Mouse (Mus musculus) lung, embryonic 14.5 days (tissue): Measurements from ENCODE around the gene Pik3ap1. TPM values are rescaled to one million over a fixed set of nuclear protein-coding genes. Genes with fewer than 3 reads are reported as not detected.

Experiments
- ATAC-seq: fragments of 200-750 bp; cut with Nextera tagmentation; 2 replicates; pipeline ENCODE4 v1.8.0; 2017; ENCODE audit warnings: mild to moderate bottlenecking, moderate TSS enrichment, moderate library complexity; ENCODE audit not compliant: insufficient read depth
- DNase-seq: peaks from one replicate; pipeline ENCODE4 v3.0.0-alpha.2; 2015
- H3K27ac ChIP-seq: fragments of 300-500 bp; sonication (generic); 2 replicates; pipeline ENCODE4 v1.5.1; 2014; ENCODE audit warnings: low read depth, mild to moderate bottlenecking, moderate library complexity
- H3K27me3 ChIP-seq: fragments of 300-500 bp; sonication (generic); 2 replicates; pipeline ENCODE4 v1.6.1; 2014; ENCODE audit warnings: low read length, control low read depth; ENCODE audit not compliant: insufficient read depth
- H3K36me3 ChIP-seq: fragments of 300-500 bp; sonication (generic); 2 replicates; pipeline ENCODE4 v1.6.1; 2014; ENCODE audit warnings: control low read depth; ENCODE audit not compliant: insufficient read depth
- H3K4me1 ChIP-seq: fragments of 300-500 bp; sonication (generic); 2 replicates; pipeline ENCODE4 v1.6.1; 2014; ENCODE audit warnings: antibody characterized with exemption, control low read depth; ENCODE audit not compliant: insufficient read depth
- H3K4me2 ChIP-seq: fragments of 300-500 bp; sonication (generic); 2 replicates; pipeline ENCODE4 v1.6.1; 2014; ENCODE audit warnings: mild to moderate bottlenecking
- H3K4me3 ChIP-seq: fragments of 300-500 bp; sonication (generic); 2 replicates; pipeline ENCODE4 v1.5.1; 2014; ENCODE audit warnings: low read depth, low read length
- H3K9ac ChIP-seq: fragments of 300-500 bp; sonication (generic); 2 replicates; pipeline ENCODE4 v1.6.1; 2014
- H3K9me3 ChIP-seq: fragments of 300-500 bp; sonication (generic); 2 replicates; pipeline ENCODE4 v1.6.1; 2016; ENCODE audit warnings: low read depth, low read length, control low read depth
- CTCF ChIP-seq: IDR thresholded peaks from 2 replicates; pipeline ENCODE4 v1.5.1; 2016; ENCODE audit warnings: antibody characterized with exemption, low read depth
- WGBS: fragments of 180-500 bp; shearing (Covaris S2); extraction: QIAGEN DNeasy Blood & Tissue Kit; methylation state at CpG from one replicate; pipeline ENCODE4 v1.1.7; 2014; 5-methylcytosine and 5-hydroxymethylcytosine counted together
- polyA plus RNA-seq: library from polyadenylated mRNA; unstranded; fragments of >200 nt; fragmentation: Nextera tagmentation; extraction: Ambion mirVana; gene quantifications from 2 replicates; pipeline ENCODE4 v1.2.1, GENCODE M21; 2014

Gene Pik3ap1
- polyA plus RNA-seq, 1 experiment from 2014 or later = 2.7 TPM

DNA sequence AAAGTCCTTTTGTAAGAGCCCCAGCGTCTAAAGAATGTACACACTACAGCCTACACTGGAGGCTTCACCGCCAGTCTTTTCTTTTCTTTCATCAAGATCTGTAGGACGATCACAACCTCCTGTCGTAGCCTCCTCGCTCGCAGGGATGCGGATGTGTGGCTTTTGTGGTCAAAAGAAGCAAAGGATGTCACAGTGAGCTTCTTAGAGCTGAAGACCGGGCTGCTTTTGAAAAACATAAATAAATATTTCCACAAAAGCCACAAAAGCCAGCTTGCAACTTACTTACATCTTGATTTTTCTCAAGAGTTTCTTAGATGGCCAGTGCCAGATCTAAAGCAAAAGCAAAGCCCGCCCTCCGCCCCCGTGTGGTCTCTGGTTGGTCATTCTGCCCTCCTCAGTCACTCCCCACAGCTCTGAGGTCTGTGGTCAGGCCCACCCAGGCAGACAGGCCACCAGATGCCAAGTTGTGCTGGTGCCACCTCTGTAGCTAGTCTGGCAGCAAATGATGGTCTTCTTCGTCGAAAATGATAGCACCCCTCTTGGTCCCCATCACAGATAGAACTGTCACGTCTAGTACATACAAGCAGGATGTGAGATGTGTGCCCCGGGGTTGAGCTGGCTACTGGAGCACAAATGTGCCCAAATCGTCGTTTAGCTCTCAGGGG is 30.5 kb downstream of the Pik3ap1 start:
- H3K4me1 ChIP-seq = no peaks in the 10 kb centered on the region
- H3K27ac ChIP-seq = no peak overlapping the region
- TF ChIP-seq CTCF = no peak
- H3K9ac ChIP-seq = no peak overlapping the region
- no peak overlapping the region for H3K4me3 ChIP-seq
- H3K4me2 ChIP-seq = no peak overlapping the region
- WGBS = 75% methylated on average over 17 of the region's 17 CpGs
- no peaks in the 10 kb centered on the region for H3K9me3 ChIP-seq
- no peak for DNase-seq
- no peaks in the 10 kb centered on the region for H3K36me3 ChIP-seq
- no peaks in the 10 kb centered on the region for H3K27me3 ChIP-seq
- ATAC-seq = no peak

DNA sequence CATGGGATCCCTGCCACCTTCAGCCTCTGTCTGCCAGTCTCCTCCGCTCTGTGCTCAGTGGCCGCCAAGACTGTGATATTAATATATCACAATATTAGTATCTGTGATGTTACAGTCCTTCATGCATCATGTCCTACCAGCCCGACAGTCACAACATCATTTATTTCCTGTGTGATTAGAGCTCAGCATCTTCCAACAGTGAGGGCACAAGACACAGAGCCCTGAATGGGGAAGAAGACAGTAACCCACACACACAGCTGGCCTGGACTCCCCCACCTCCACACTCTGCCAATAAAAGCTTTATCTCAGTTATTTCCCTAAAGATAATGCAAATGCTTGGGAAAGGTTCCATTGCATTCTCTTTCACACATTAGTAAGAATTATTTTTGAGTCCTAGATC is 35.3 kb downstream of the Pik3ap1 start:
- Histone ChIP-seq H3K9me3 (no peaks in the 10 kb centered on the region), H3K4me2 (no peak overlapping the region), H3K9ac (no peak overlapping the region), H3K27me3 (no peaks in the 10 kb centered on the region), H3K27ac (no peak overlapping the region), H3K4me3 (no peak overlapping the region), H3K36me3 (no peaks in the 10 kb centered on the region), H3K4me1 (peaks cover 4% of the 10 kb centered on the region; the same call in 1 of the 2 replicates)
- TF ChIP-seq CTCF = no peak
- 80% methylated on average over 3 of the region's 3 CpGs for WGBS
- no peak for DNase-seq
- no peak for ATAC-seq

DNA sequence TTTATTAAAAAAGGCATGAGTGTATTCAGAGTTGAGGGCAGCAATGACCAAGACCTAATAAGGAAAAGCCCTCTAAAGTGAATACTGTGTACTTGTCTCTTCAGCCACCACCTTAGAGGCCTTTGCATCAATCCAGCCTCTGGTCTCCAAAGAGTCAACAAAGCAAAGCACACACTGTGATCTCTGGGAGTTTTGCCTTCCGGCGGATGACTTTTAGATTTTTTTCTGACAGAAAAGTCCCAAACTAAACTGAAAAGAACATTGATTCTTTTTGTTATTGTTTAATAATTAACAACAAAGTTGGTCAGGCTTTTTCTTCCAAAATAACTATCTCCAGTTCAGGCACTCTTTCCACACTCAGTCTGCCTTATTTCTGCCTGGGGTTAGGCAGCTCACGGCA is 36.7 kb downstream of the Pik3ap1 start:
- H3K4me1 ChIP-seq = peaks cover 4% of the 10 kb centered on the region; the same call in 1 of the 2 replicates
- no peaks in the 10 kb centered on the region for H3K9me3 ChIP-seq
- ATAC-seq = no peak
- H3K27ac ChIP-seq = no peak overlapping the region
- WGBS = 78% methylated on average over 3 of the region's 3 CpGs
- H3K9ac ChIP-seq = no peak overlapping the region
- DNase-seq = no peak
- H3K4me2 ChIP-seq = no peak overlapping the region
- H3K27me3 ChIP-seq = no peaks in the 10 kb centered on the region
- H3K4me3 ChIP-seq = no peak overlapping the region
- no peaks in the 10 kb centered on the region for H3K36me3 ChIP-seq
- TF ChIP-seq CTCF = no peak

DNA sequence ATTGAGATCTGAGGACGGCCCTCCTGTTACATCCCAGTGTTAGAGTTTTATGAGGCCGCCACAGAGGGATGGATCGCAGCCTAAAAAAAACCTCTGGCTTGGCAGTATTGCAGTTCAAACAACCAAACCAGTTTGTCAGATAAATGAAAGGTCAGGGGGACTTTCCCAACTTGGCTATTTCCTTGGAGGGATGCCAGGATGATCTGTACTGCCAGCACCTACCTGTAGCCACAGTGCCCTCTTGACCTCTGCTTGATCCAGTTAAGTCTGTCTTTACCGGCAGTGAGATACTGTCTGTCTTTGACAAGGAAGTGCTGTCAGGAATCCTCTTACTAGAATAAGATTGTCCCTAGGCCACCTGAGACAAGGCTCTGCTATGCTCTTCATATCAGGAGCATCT is 37.6 kb downstream of the Pik3ap1 start:
- no peaks in the 10 kb centered on the region for H3K27me3 ChIP-seq
- TF ChIP-seq CTCF = no peak
- DNase-seq = no peak
- no peaks in the 10 kb centered on the region for H3K36me3 ChIP-seq
- H3K9me3 ChIP-seq = no peaks in the 10 kb centered on the region
- no peak overlapping the region for H3K4me3 ChIP-seq
- H3K9ac ChIP-seq = no peak overlapping the region
- H3K4me2 ChIP-seq = no peak overlapping the region
- no peak overlapping the region for H3K27ac ChIP-seq
- WGBS = 60% methylated on average over 4 of the region's 4 CpGs
- H3K4me1 ChIP-seq = peaks cover 4% of the 10 kb centered on the region; the same call in 1 of the 2 replicates
- no peak for ATAC-seq

DNA sequence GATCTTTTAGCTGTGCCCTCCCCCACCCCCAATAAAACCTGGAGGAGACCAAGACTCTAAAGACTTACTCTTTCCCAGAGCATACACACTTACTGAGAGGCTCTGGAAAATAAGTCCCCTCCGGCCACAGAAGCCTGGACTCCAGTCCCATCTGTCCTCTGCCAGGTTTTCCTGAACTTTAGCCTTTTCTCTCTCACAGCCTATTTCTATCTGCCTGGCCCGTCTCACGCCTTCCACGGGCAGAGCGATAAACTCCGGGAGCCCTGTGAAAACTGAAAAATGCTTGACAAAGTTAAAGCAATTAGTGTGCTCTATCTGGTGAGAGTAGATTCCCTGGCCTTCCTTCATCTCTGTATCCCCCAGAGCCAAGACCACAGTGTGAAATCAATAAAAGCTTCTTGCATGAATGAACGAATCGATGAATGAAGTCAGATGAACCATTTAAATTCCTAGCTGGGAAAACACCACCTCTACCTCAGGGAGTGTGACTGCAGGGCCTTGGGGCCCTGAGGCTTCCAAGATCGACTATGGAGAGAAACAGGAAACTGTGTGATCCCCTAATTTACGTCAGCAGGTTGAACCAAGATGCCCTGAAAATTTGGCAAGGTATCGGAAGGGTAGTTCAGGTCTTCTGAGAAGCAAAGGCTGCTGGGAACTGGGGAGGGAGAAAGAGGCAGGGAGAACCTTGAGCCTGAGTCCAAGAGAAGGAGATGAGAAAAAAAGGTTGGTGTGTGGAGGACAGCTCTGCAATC is 38.6 kb downstream of the Pik3ap1 start:
- Histone ChIP-seq H3K9ac (no peak overlapping the region), H3K4me2 (no peak overlapping the region), H3K9me3 (no peaks in the 10 kb centered on the region), H3K4me3 (no peak overlapping the region), H3K36me3 (no peaks in the 10 kb centered on the region), H3K4me1 (peaks cover 4% of the 10 kb centered on the region; the same call in 1 of the 2 replicates), H3K27ac (no peak overlapping the region), H3K27me3 (no peaks in the 10 kb centered on the region)
- no peak for ATAC-seq
- peak; percentile 28 for DNase-seq
- no peak for TF ChIP-seq CTCF
- WGBS = 55% methylated on average over 11 of the region's 11 CpGs

DNA sequence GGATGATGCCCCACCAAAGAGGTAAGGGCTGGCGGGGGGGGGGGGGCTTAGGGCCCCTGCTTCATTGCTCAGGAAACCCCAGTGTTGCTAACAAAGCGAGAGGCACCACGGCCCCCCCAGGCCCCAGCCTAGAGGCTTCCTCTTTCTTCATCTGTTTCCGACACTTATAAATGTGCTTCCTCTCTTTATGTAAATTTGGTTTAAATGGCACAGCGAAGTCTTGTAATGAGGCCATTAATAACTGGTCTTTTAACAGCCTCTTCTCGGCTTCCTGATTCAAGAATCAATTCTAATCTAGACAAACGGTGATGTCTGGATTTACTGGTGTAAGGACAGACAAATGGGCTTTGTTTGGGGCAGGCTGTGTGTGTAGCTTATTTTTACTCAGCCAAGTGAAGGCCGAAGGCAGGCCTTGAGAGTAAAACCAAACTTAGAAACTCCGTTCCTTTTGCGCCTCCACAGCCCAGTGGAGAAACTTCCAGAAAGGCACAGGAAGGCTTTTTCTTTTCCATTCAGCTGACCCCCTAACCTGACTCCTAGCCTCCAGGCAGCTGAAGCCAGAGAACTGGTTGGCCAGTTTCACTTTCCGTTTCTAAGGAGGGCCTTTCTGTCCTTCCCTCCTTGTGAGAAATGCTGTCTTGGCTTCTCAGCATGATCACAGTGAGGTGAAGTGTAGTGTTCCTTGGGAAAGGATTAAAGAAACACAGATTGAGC is 39.7 kb downstream of the Pik3ap1 start:
- H3K4me1 ChIP-seq = peaks cover 4% of the 10 kb centered on the region; the same call in 1 of the 2 replicates
- no peaks in the 10 kb centered on the region for H3K36me3 ChIP-seq
- TF ChIP-seq CTCF = no peak
- DNase-seq (peak; percentile 55), ATAC-seq (no peak)
- H3K4me2 ChIP-seq = peak overlapping the region; percentile 18; the same call in 1 of the 2 replicates
- H3K27me3 ChIP-seq = no peaks in the 10 kb centered on the region
- WGBS = 49% methylated on average over 11 of the region's 11 CpGs
- H3K9me3 ChIP-seq = no peaks in the 10 kb centered on the region
- H3K4me3 ChIP-seq = no peak overlapping the region
- peak overlapping the region; percentile 72 for H3K27ac ChIP-seq
- H3K9ac ChIP-seq = no peak overlapping the region

DNA sequence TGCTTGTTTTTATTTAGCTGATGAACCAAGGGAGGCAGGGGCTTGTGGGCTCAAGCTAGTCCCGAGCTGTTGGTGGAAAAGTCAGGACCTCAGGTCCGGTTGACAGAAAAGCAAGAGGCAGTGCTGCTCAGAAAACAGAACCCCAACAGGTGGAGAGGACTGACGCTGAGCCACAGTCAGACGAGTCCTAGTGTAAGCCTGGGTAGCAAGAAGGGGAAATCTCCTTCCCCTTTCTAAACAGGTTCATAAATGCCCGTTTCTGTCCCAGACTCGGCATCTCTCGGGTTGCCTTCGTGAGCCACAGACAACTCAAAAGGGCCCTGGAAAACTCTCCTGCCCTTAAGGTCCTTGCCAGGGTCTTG is 40.3 kb downstream of the Pik3ap1 start:
- Histone ChIP-seq H3K4me2 (no peak overlapping the region), H3K4me3 (no peak overlapping the region), H3K27ac (no peak overlapping the region), H3K27me3 (no peaks in the 10 kb centered on the region), H3K9me3 (no peaks in the 10 kb centered on the region), H3K36me3 (no peaks in the 10 kb centered on the region), H3K9ac (no peak overlapping the region), H3K4me1 (peaks cover 4% of the 10 kb centered on the region; the same call in 1 of the 2 replicates)
- 71% methylated on average over 8 of the region's 8 CpGs for WGBS
- DNase-seq (no peak), ATAC-seq (no peak)
- TF ChIP-seq CTCF = no peak
